Mouse (Mus musculus): ENCODE results near the gene Igfbp1.

Gene Igfbp1

GRCm38 (mm10) chr11:7212126-7212798 is 14.7 kb downstream of the Igfbp1 start:
- TF ChIP-seq GATA4 (IDR thresholded peaks at IDR 0.05; ENCODE audit: insufficient replicate concordance, low read length), result no peak

GRCm38 (mm10) chr11:7213161-7213500 is 15.5 kb downstream of the Igfbp1 start:
- TF ChIP-seq GATA4 (IDR thresholded peaks at IDR 0.05; ENCODE audit: insufficient replicate concordance, low read length), result no peak

DNA sequence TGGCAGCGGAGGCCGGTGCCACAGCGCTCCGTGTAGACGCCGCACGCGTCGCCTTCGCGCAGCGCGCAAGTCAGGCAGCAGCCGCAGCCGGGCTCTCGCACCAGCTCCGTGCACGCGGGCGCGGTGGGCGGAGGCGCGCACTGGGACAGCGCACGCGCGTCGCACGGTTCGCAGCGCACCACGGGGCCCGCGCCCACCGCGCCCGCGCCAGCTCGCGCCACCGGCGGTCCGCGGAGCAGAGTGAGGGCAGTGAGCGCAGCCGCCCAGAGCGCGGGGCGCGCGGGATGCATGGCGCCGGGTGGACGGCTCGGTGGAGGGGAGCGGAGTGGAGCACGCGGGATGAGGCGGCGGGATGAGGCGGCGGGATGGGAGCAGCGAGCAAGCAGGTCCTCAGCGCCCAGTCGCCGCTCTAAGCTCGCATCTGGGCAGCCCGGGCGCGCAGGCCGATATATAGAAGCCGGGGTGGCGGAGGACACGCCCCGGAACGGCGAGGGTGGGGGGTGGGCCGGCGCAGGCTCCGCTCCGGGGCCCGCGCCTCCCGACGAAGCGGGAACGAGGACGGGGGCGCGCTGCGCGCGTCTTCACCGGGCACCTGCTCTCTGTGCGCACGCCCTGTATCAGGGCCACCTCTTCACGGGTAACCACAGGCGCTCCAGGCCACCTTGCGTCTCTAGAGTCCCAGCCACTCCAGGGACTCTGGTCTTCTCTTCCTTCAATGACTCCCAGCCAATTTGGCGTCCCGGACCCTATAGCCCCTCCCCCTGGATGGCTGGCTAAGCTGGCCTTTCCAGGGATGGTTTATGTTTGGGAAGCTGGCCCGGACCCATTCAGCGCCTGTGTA is 16.1 kb downstream of the Igfbp1 start, which contains the start of gene Igfbp3:
Gene Igfbp3, minus strand, starts transcription at position 423 of the 841 bp plus-strand sequence.
- TF ChIP-seq GATA4 (IDR thresholded peaks at IDR 0.05; ENCODE audit: insufficient replicate concordance, low read length), result no peak

DNA sequence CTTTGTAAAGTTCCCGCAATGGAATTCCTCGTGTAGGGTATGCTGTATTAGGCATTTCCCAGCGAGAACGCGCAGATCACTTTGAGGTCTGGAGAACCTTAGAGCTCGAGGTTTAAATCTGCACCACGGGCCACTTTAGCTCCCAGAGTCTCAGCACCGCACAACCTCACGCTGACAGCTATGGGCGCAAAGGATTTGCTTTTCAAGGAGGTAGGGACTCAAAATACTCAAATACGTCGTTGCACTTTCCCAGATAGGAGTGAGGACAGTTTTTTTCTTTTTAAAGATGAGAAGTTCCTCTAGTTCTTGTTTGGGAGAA is 16.7 kb downstream of the Igfbp1 start:
- no peak for TF ChIP-seq GATA4 (IDR thresholded peaks at IDR 0.05; ENCODE audit: insufficient replicate concordance, low read length)

GRCm38 (mm10) chr11:7214761-7215160 is 17.2 kb downstream of the Igfbp1 start:
- no peak for TF ChIP-seq GATA4 (IDR thresholded peaks at IDR 0.05; ENCODE audit: insufficient replicate concordance, low read length)

GRCm38 (mm10) chr11:7215703-7216102 is 18.1 kb downstream of the Igfbp1 start:
- TF ChIP-seq GATA4 (IDR thresholded peaks at IDR 0.05; ENCODE audit: insufficient replicate concordance, low read length), result no peak

- TF ChIP-seq GATA4 (IDR thresholded peaks at IDR 0.05; ENCODE audit: insufficient replicate concordance, low read length), result no peak
These were observed 28.6 kb downstream of the Igfbp1 start for GRCm38 (mm10) chr11:7226200-7226599.

- TF ChIP-seq GATA4 (IDR thresholded peaks at IDR 0.05; ENCODE audit: insufficient replicate concordance, low read length), result no peak
These were observed 29.4 kb downstream of the Igfbp1 start for GRCm38 (mm10) chr11:7226810-7227550.

- TF ChIP-seq GATA4 (IDR thresholded peaks at IDR 0.05; ENCODE audit: insufficient replicate concordance, low read length), result no peak
These were observed 30.5 kb downstream of the Igfbp1 start for GRCm38 (mm10) chr11:7228107-7228506.

GRCm38 (mm10) chr11:7230000-7230399 is 32.4 kb downstream of the Igfbp1 start:
- TF ChIP-seq GATA4 (IDR thresholded peaks at IDR 0.05; ENCODE audit: insufficient replicate concordance, low read length), result no peak

GRCm38 (mm10) chr11:7231958-7232357 is 34.4 kb downstream of the Igfbp1 start:
- no peak for TF ChIP-seq GATA4 (IDR thresholded peaks at IDR 0.05; ENCODE audit: insufficient replicate concordance, low read length)

- no peak for TF ChIP-seq GATA4 (IDR thresholded peaks at IDR 0.05; ENCODE audit: insufficient replicate concordance, low read length)
These were observed 35.8 kb downstream of the Igfbp1 start for GRCm38 (mm10) chr11:7233333-7233732.

GRCm38 (mm10) chr11:7234436-7234835 is 36.9 kb downstream of the Igfbp1 start:
- TF ChIP-seq GATA4 (IDR thresholded peaks at IDR 0.05; ENCODE audit: insufficient replicate concordance, low read length), result no peak

DNA sequence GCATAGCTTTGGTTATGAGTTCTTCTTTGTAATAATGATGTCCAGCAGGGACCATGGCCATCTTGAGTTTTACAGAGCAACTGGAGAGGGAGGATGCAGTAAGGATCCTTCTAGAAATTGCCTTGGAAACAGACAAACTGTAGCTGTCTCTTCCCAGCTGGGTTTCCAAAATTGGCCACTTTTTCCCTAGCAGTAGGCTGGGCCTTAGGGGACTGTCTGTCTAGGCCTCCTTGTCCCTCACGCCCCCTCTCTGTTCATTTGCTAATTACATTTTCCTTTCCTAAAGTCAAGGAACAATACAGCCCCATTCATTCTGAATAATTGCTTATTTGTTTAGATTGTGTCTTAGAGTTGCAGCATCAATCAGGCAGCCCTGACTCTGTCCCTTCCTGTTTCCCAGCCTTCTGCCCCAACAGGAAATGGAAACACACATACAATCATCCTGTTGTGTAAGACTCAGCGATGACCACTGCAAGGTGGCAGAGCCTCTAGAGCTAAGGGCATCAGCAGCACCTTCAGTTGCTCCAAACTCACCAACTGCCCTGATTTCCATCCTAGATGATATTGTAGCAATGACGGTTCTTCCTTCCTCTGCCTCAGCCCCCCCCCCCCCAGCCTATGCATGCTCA is 37.5 kb downstream of the Igfbp1 start:
- TF ChIP-seq GATA4 (IDR thresholded peaks at IDR 0.05; ENCODE audit: insufficient replicate concordance, low read length), result no peak

DNA sequence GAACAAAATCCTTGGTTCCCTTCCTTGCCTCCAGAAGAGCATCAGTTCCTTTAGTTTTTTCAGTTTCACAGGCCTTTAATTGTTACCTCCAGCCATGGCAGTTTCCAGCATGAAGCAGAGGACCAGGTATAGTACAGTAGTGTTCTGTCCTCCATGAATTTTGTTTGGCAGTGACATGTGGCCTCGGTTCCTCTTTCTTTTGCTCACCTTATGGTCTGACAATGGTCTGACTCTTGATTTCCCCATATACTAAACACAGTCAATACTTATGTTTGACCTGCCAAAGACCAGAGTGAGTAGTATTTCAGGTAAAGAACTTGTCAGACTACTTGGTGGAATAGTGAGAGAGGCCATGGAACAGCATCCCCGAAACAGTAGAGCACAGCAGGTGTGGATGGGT is 39.2 kb downstream of the Igfbp1 start:
- no peak for TF ChIP-seq GATA4 (IDR thresholded peaks at IDR 0.05; ENCODE audit: insufficient replicate concordance, low read length)

Data from liver, adult (tissue).